Mouse (Mus musculus): ENCODE data around the gene Rab3ip. TPM values are rescaled to one million over a fixed set of nuclear protein-coding genes. Genes with fewer than 3 reads are reported as not detected.

Rab3ip gene
- polyA plus RNA-seq, 1 experiment: 29.1 TPM

- H3K36me3 ChIP-seq (ENCODE audit: control insufficient read depth, insufficient read depth): no peaks in the 10 kb centered on the region
- TF ChIP-seq POLR2A (IDR thresholded peaks at IDR 0.05; ENCODE audit: insufficient read length, low read depth) (no peak), MAX (IDR thresholded peaks at IDR 0.05; ENCODE audit: low read depth) (no peak), POLR2AphosphoS2 (IDR thresholded peaks at IDR 0.05; ENCODE audit: insufficient read length, low read depth) (no peak), REST (IDR thresholded peaks at IDR 0.05; ENCODE audit: insufficient read depth, insufficient read length) (no peak), TCF12 (IDR thresholded peaks at IDR 0.05; ENCODE audit: insufficient read depth, poor library complexity, severe bottlenecking) (no peak), USF1 (IDR thresholded peaks at IDR 0.05; ENCODE audit: low read depth) (no peak), MYOD1 (IDR thresholded peaks at IDR 0.05; ENCODE audit: control insufficient read depth in 1 of 3, insufficient read length in 2 of 3, low read depth in 2 of 3) (no peak), E2F4 (IDR thresholded peaks at IDR 0.05; ENCODE audit: insufficient read depth) (no peak), MYOG (IDR thresholded peaks at IDR 0.05; ENCODE audit: control insufficient read depth in 1 of 3, insufficient read depth in 1 of 3, insufficient read length in 2 of 3, low read depth in 2 of 3) (no peak), CEBPB (IDR thresholded peaks at IDR 0.05; ENCODE audit: insufficient read depth, poor library complexity, severe bottlenecking) (no peak), TCF3 (IDR thresholded peaks at IDR 0.05; ENCODE audit: insufficient read length, low read depth) (no peak), SRF (IDR thresholded peaks at IDR 0.05; ENCODE audit: control insufficient read depth, insufficient read length, low read depth) (no peak)
- no peak overlapping the region for H3ac ChIP-seq (ENCODE audit: control insufficient read depth, insufficient read length)
- no peaks in the 10 kb centered on the region for H3K27me3 ChIP-seq (ENCODE audit: control insufficient read depth, insufficient read depth, insufficient read length)
- H3K4me3 ChIP-seq: no peak overlapping the region
- H3K79me2 ChIP-seq (ENCODE audit: control insufficient read depth, insufficient read depth): no peaks in the 10 kb centered on the region
- peak overlapping the region; percentile 46 for H3K4me2 ChIP-seq (ENCODE audit: low read depth)
Measured at GRCm38 (mm10) chr10:116982526-116982925, 32.0 kb upstream of the Rab3ip start.

GRCm38 (mm10) chr10:116980888-116981287 is 30.3 kb upstream of the Rab3ip start:
- no peaks in the 10 kb centered on the region for H3K36me3 ChIP-seq (ENCODE audit: control insufficient read depth, insufficient read depth)
- no peaks in the 10 kb centered on the region for H3K79me2 ChIP-seq (ENCODE audit: control insufficient read depth, insufficient read depth)
- H3ac ChIP-seq (ENCODE audit: control insufficient read depth, insufficient read length): no peak overlapping the region
- no peak overlapping the region for H3K4me3 ChIP-seq
- H3K4me2 ChIP-seq (ENCODE audit: low read depth): no peak overlapping the region
- no peak for TF ChIP-seq REST (IDR thresholded peaks at IDR 0.05; ENCODE audit: insufficient read depth, insufficient read length)
- TF ChIP-seq MAX (IDR thresholded peaks at IDR 0.05; ENCODE audit: low read depth): no peak
- TF ChIP-seq CEBPB (IDR thresholded peaks at IDR 0.05; ENCODE audit: insufficient read depth, poor library complexity, severe bottlenecking): no peak
- TF ChIP-seq POLR2A (IDR thresholded peaks at IDR 0.05; ENCODE audit: insufficient read length, low read depth): no peak
- TF ChIP-seq POLR2AphosphoS2 (IDR thresholded peaks at IDR 0.05; ENCODE audit: insufficient read length, low read depth): no peak
- H3K27me3 ChIP-seq (ENCODE audit: control insufficient read depth, insufficient read depth, insufficient read length): no peaks in the 10 kb centered on the region

GRCm38 (mm10) chr10:116980273-116980672 is 29.7 kb upstream of the Rab3ip start:
- no peaks in the 10 kb centered on the region for H3K27me3 ChIP-seq (ENCODE audit: control insufficient read depth, insufficient read depth, insufficient read length)
- TF ChIP-seq USF1 (IDR thresholded peaks at IDR 0.05; ENCODE audit: low read depth) (no peak), E2F4 (IDR thresholded peaks at IDR 0.05; ENCODE audit: insufficient read depth) (no peak)
- no peaks in the 10 kb centered on the region for H3K79me2 ChIP-seq (ENCODE audit: control insufficient read depth, insufficient read depth)
- no peak overlapping the region for H3K4me2 ChIP-seq (ENCODE audit: low read depth)
- H3ac ChIP-seq (ENCODE audit: control insufficient read depth, insufficient read length): no peak overlapping the region
- no peaks in the 10 kb centered on the region for H3K36me3 ChIP-seq (ENCODE audit: control insufficient read depth, insufficient read depth)
- H3K4me3 ChIP-seq: no peak overlapping the region

- Histone ChIP-seq H3ac (ENCODE audit: control insufficient read depth, insufficient read length) (no peak overlapping the region), H3K79me2 (ENCODE audit: control insufficient read depth, insufficient read depth) (no peaks in the 10 kb centered on the region), H3K4me3 (no peak overlapping the region), H3K4me2 (ENCODE audit: low read depth) (no peak overlapping the region), H3K27me3 (ENCODE audit: control insufficient read depth, insufficient read depth, insufficient read length) (no peaks in the 10 kb centered on the region), H3K36me3 (ENCODE audit: control insufficient read depth, insufficient read depth) (no peaks in the 10 kb centered on the region)
- TF ChIP-seq E2F4 (IDR thresholded peaks at IDR 0.05; ENCODE audit: insufficient read depth): no peak
- TF ChIP-seq USF1 (IDR thresholded peaks at IDR 0.05; ENCODE audit: low read depth): no peak
Measured at GRCm38 (mm10) chr10:116978841-116979240, 28.3 kb upstream of the Rab3ip start.

- no peak for TF ChIP-seq TCF3 (IDR thresholded peaks at IDR 0.05; ENCODE audit: insufficient read length, low read depth)
- no peak for TF ChIP-seq POLR2AphosphoS2 (IDR thresholded peaks at IDR 0.05; ENCODE audit: insufficient read length, low read depth)
- TF ChIP-seq MAX (IDR thresholded peaks at IDR 0.05; ENCODE audit: low read depth): no peak
- TF ChIP-seq E2F4 (IDR thresholded peaks at IDR 0.05; ENCODE audit: insufficient read depth): no peak
- no peak for TF ChIP-seq USF1 (IDR thresholded peaks at IDR 0.05; ENCODE audit: low read depth)
- no peak for TF ChIP-seq CEBPB (IDR thresholded peaks at IDR 0.05; ENCODE audit: insufficient read depth, poor library complexity, severe bottlenecking)
- no peak for TF ChIP-seq REST (IDR thresholded peaks at IDR 0.05; ENCODE audit: insufficient read depth, insufficient read length)
- TF ChIP-seq MYOG (IDR thresholded peaks at IDR 0.05; ENCODE audit: control insufficient read depth in 1 of 3, insufficient read depth in 1 of 3, insufficient read length in 2 of 3, low read depth in 2 of 3): no peak
- TF ChIP-seq POLR2A (IDR thresholded peaks at IDR 0.05; ENCODE audit: insufficient read length, low read depth): no peak
- TF ChIP-seq MYOD1 (IDR thresholded peaks at IDR 0.05; ENCODE audit: control insufficient read depth in 1 of 3, insufficient read length in 2 of 3, low read depth in 2 of 3): no peak
- no peak for TF ChIP-seq TCF12 (IDR thresholded peaks at IDR 0.05; ENCODE audit: insufficient read depth, poor library complexity, severe bottlenecking)
- Histone ChIP-seq H3ac (ENCODE audit: control insufficient read depth, insufficient read length) (no peak overlapping the region), H3K79me2 (ENCODE audit: control insufficient read depth, insufficient read depth) (no peaks in the 10 kb centered on the region), H3K4me2 (ENCODE audit: low read depth) (no peak overlapping the region), H3K36me3 (ENCODE audit: control insufficient read depth, insufficient read depth) (no peaks in the 10 kb centered on the region), H3K27me3 (ENCODE audit: control insufficient read depth, insufficient read depth, insufficient read length) (no peaks in the 10 kb centered on the region), H3K4me3 (no peak overlapping the region)
Measured at GRCm38 (mm10) chr10:116977858-116978257, 27.3 kb upstream of the Rab3ip start.

- H3ac ChIP-seq (ENCODE audit: control insufficient read depth, insufficient read length): no peak overlapping the region
- no peak overlapping the region for H3K4me3 ChIP-seq
- H3K27me3 ChIP-seq (ENCODE audit: control insufficient read depth, insufficient read depth, insufficient read length): no peaks in the 10 kb centered on the region
- TF ChIP-seq SRF (IDR thresholded peaks at IDR 0.05; ENCODE audit: control insufficient read depth, insufficient read length, low read depth) (no peak), TCF12 (IDR thresholded peaks at IDR 0.05; ENCODE audit: insufficient read depth, poor library complexity, severe bottlenecking) (no peak), E2F4 (IDR thresholded peaks at IDR 0.05; ENCODE audit: insufficient read depth) (no peak), MAX (IDR thresholded peaks at IDR 0.05; ENCODE audit: low read depth) (no peak), REST (IDR thresholded peaks at IDR 0.05; ENCODE audit: insufficient read depth, insufficient read length) (no peak), MYOG (IDR thresholded peaks at IDR 0.05; ENCODE audit: control insufficient read depth in 1 of 3, insufficient read depth in 1 of 3, insufficient read length in 2 of 3, low read depth in 2 of 3) (no peak), TCF3 (IDR thresholded peaks at IDR 0.05; ENCODE audit: insufficient read length, low read depth) (no peak), POLR2AphosphoS2 (IDR thresholded peaks at IDR 0.05; ENCODE audit: insufficient read length, low read depth) (no peak), USF1 (IDR thresholded peaks at IDR 0.05; ENCODE audit: low read depth) (no peak), POLR2A (IDR thresholded peaks at IDR 0.05; ENCODE audit: insufficient read length, low read depth) (no peak), CEBPB (IDR thresholded peaks at IDR 0.05; ENCODE audit: insufficient read depth, poor library complexity, severe bottlenecking) (no peak)
- H3K36me3 ChIP-seq (ENCODE audit: control insufficient read depth, insufficient read depth): no peaks in the 10 kb centered on the region
- H3K79me2 ChIP-seq (ENCODE audit: control insufficient read depth, insufficient read depth): no peaks in the 10 kb centered on the region
- H3K4me2 ChIP-seq (ENCODE audit: low read depth): no peak overlapping the region
Measured at GRCm38 (mm10) chr10:116977455-116977854, 26.9 kb upstream of the Rab3ip start.
